Comparison of ENCODE assay signal across 22 mouse cellular contexts in the genomic region with DNA sequence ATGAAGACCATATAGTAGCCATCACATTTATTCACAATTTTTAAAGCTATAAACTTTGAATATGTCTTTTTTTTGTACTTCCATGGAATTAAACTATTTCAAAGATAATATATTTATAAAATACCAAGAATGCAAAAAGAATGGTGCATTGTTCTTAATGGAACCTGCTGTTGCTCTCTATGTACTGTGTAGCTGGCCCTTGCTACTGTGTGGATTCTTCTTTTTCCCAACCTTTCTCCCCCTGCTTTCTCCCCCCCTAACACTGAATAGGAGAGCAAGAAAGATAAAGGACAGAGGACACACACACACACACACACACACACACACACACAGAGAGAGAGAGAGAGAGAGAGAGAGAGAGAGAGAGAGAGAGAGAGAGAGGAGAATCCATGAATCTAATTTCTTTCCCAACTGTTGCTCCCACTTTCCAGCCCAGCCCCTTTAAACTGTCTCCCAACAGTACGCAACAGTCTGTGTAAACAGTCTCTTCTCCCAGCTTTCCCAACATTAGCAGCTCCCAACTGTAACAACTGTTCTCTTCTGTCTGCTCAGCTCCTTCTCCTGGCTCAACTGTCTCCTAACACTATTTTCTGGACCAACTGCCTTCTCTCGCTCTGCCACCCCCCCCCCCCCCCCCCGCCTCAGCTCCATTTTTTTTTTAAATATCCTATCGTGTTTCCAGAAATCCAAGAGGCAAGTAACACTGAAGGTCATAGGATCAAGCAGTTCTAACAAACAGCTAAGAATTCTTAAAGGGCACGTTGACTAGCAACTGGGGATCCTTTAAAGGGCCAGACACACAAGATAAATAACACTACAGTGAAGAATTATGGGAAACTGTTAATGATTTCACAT. TPM values are rescaled to one million over a fixed set of nuclear protein-coding genes. Genes with fewer than 3 reads are reported as not detected.
DNase-seq lines count a peak whose midpoint lies in the region; ATAC-seq and TF ChIP-seq lines count a peak whose summit lies in the region.
"Had no signal": no experiment of that assay in that cellular context is flagged by ENCODE, and none has a peak within 500 bp of the region (broad histone marks: within the 10 kb centered on the region; RNA-seq: fewer than 3 reads in every experiment).

No protein-coding gene starts in this region.

- H3K9me3 ChIP-seq in midbrain, embryonic 11.5 days (ENCODE audit: control insufficient read depth, low read length): no peaks in the 10 kb centered on the region
- no peaks in the 10 kb centered on the region for H3K9me3 ChIP-seq in midbrain, embryonic 15.5 days
- H3K9me3 ChIP-seq in liver, embryonic 16.5 days (replicated peaks; ENCODE audit: control insufficient read depth, low read length): no peaks in the 10 kb centered on the region
- H3K9me3 ChIP-seq: forebrain, embryonic 13.5 days; heart, embryonic 13.5 days; midbrain, embryonic 12.5 days; neural tube, embryonic 15.5 days had no signal

- DNase-seq in gastrocnemius, adult 2 months: no peak
- no peak for DNase-seq in gastrocnemius, postnatal 25 days
- DNase-seq in midbrain, embryonic 11.5 days (ENCODE audit: low spot score, missing footprints): peak; percentile 71
- peak; percentile 46 for DNase-seq in lung, postnatal 36 days
- no peak for DNase-seq in right cerebral cortex, adult 18-20 months
- DNase-seq in right cerebral cortex, postnatal 14 days: no peak
- DNase-seq: adrenal gland, adult 8-10 months; cerebellum, adult 11-12 months; heart, postnatal 36 days; left cerebral cortex, postnatal 4 days had no signal

- intact Hi-C loops in gastrocnemius, adult 2 months (cut with DNase I): no loop called here

- peaks cover 7% of the 10 kb centered on the region; the same call in 1 of the 2 replicates for H3K36me3 ChIP-seq in midbrain, embryonic 11.5 days (ENCODE audit: control insufficient read depth, insufficient read depth, low read length)
- H3K36me3 ChIP-seq in midbrain, embryonic 15.5 days (replicated peaks): peaks cover 17% of the 10 kb centered on the region; the same call in 1 of the 2 replicates
- H3K36me3 ChIP-seq in liver, embryonic 16.5 days (ENCODE audit: control insufficient read depth, insufficient read depth): peaks cover 33% of the 10 kb centered on the region

- TF ChIP-seq CTCF in gastrocnemius, adult 2 months (IDR thresholded peaks at IDR 0.05): no peak

- H3K9ac ChIP-seq in midbrain, embryonic 11.5 days (ENCODE audit: low read length): no peak overlapping the region
- no peak overlapping the region for H3K9ac ChIP-seq in midbrain, embryonic 15.5 days
- no peak overlapping the region for H3K9ac ChIP-seq in liver, embryonic 16.5 days (ENCODE audit: low read depth, low read length)
- H3K9ac ChIP-seq: forebrain, embryonic 13.5 days; heart, embryonic 13.5 days; midbrain, embryonic 12.5 days; neural tube, embryonic 15.5 days had no signal

- H3K4me2 ChIP-seq in midbrain, embryonic 11.5 days: no peak overlapping the region
- H3K4me2 ChIP-seq in midbrain, embryonic 15.5 days: no peak overlapping the region
- no peak overlapping the region for H3K4me2 ChIP-seq in liver, embryonic 16.5 days (ENCODE audit: low read depth, low read length)
- H3K4me2 ChIP-seq: forebrain, embryonic 13.5 days; heart, embryonic 13.5 days; midbrain, embryonic 12.5 days; neural tube, embryonic 15.5 days had no signal

- H3K27ac ChIP-seq in gastrocnemius, adult 2 months: peak overlapping the region; percentile 89
- no peak overlapping the region for H3K27ac ChIP-seq in midbrain, embryonic 11.5 days (ENCODE audit: low read depth, low read length)
- no peak overlapping the region for H3K27ac ChIP-seq in midbrain, embryonic 15.5 days
- H3K27ac ChIP-seq in liver, embryonic 16.5 days (ENCODE audit: low read length): peak overlapping the region; percentile 63; the same call in 1 of the 2 replicates
- H3K27ac ChIP-seq: forebrain, embryonic 13.5 days; heart, embryonic 13.5 days; hindbrain, postnatal 0 days; midbrain, embryonic 12.5 days; neural tube, embryonic 15.5 days had no signal

- 56% methylated on average over 5 of the region's 5 CpGs for WGBS in midbrain, embryonic 11.5 days
- 65% methylated on average over 4 of the region's 5 CpGs for WGBS in midbrain, embryonic 15.5 days
- 69% methylated on average over 5 of the region's 5 CpGs for WGBS in liver, embryonic 16.5 days (ENCODE audit: insufficient replicate concordance)

- no peaks in the 10 kb centered on the region for H3K4me1 ChIP-seq in midbrain, embryonic 11.5 days (ENCODE audit: control insufficient read depth, insufficient read depth, low read length)
- no peaks in the 10 kb centered on the region for H3K4me1 ChIP-seq in midbrain, embryonic 15.5 days
- peaks cover 17% of the 10 kb centered on the region for H3K4me1 ChIP-seq in liver, embryonic 16.5 days (ENCODE audit: control insufficient read depth, low read depth, low read length)
- H3K4me1 ChIP-seq: forebrain, embryonic 13.5 days; midbrain, embryonic 12.5 days; neural tube, embryonic 15.5 days had no signal

- H3K4me3 ChIP-seq in gastrocnemius, adult 2 months: peak overlapping the region; percentile 43
- H3K4me3 ChIP-seq in midbrain, embryonic 11.5 days (ENCODE audit: low read depth, low read length): no peak overlapping the region
- no peak overlapping the region for H3K4me3 ChIP-seq in midbrain, embryonic 15.5 days
- no peak overlapping the region for H3K4me3 ChIP-seq in liver, embryonic 16.5 days (ENCODE audit: low read depth, low read length)
- H3K4me3 ChIP-seq: forebrain, embryonic 13.5 days; heart, embryonic 13.5 days; midbrain, embryonic 12.5 days; neural tube, embryonic 15.5 days had no signal

- ATAC-seq in midbrain, embryonic 11.5 days (ENCODE audit: low FRiP score): no peak
- ATAC-seq in midbrain, embryonic 15.5 days (replicated peaks): no peak
- no peak; the same call in 1 of the 2 replicates for ATAC-seq in liver, embryonic 16.5 days (ENCODE audit: low read depth)
- ATAC-seq: forebrain, embryonic 13.5 days; hindbrain, postnatal 0 days had no signal

- H3K27me3 ChIP-seq in midbrain, embryonic 11.5 days (ENCODE audit: control insufficient read depth, insufficient read depth, low read length): no peaks in the 10 kb centered on the region
- H3K27me3 ChIP-seq in midbrain, embryonic 15.5 days (replicated peaks): no peaks in the 10 kb centered on the region
- H3K27me3 ChIP-seq in liver, embryonic 16.5 days (ENCODE audit: control insufficient read depth, insufficient read depth, low read depth, low read length): no peaks in the 10 kb centered on the region
- H3K27me3 ChIP-seq: CH12.LX; forebrain, embryonic 13.5 days; heart, embryonic 13.5 days; midbrain, embryonic 12.5 days; neural tube, embryonic 15.5 days had no signal

RNA-seq across cellular contexts. Expression of a gene that starts 15.7 kb away (rescaled TPM):
- total RNA-seq in gastrocnemius, adult 2 months (2021): not detected
- total RNA-seq in gastrocnemius, postnatal 25 days (2021): not detected
- polyA plus RNA-seq in midbrain, embryonic 11.5 days (2014; fragmentation: Nextera tagmentation; extraction: Ambion mirVana): 1.1 and 1.5 TPM in 2 replicates
- 3.7 and 3.8 TPM in 2 replicates for polyA plus RNA-seq in midbrain, embryonic 15.5 days (2015; fragmentation: Nextera tagmentation; extraction: Ambion mirVana)
- 1.1 and 1.8 TPM in 2 replicates for polyA plus RNA-seq in liver, embryonic 16.5 days (2015; fragmentation: Nextera tagmentation; extraction: Ambion mirVana)
- total RNA-seq: adrenal gland, adult 8-10 months; heart, postnatal 36 days; hindbrain, postnatal 0 days; left cerebral cortex, postnatal 4 days had no signal
- polyA plus RNA-seq: small intestine, adult 2 months had no signal

RNA-seq across cellular contexts. Expression of a gene that starts 16.3 kb away (rescaled TPM):
- 10 to 100 TPM; 47.5 to 53.9 TPM for total RNA-seq in gastrocnemius, adult 2 months (2021)
- total RNA-seq in gastrocnemius, postnatal 25 days (2021): 10 to 100 TPM; 41.2 to 44.7 TPM
- polyA plus RNA-seq in midbrain, embryonic 11.5 days (2014; fragmentation: Nextera tagmentation; extraction: Ambion mirVana): 60.1 and 72.8 TPM in 2 replicates
- polyA plus RNA-seq in midbrain, embryonic 15.5 days (2015; fragmentation: Nextera tagmentation; extraction: Ambion mirVana): 73.4 and 76.2 TPM in 2 replicates
- 46.9 and 53.9 TPM in 2 replicates for polyA plus RNA-seq in liver, embryonic 16.5 days (2015; fragmentation: Nextera tagmentation; extraction: Ambion mirVana)

RNA-seq across cellular contexts. Expression of a gene that starts 21.8 kb away (rescaled TPM):
- under 1 TPM; 0.36 to 0.38 TPM for total RNA-seq in gastrocnemius, adult 2 months (2021)
- under 1 TPM; 0.33 to 0.59 TPM for total RNA-seq in gastrocnemius, postnatal 25 days (2021)
- polyA plus RNA-seq in midbrain, embryonic 11.5 days (2014; fragmentation: Nextera tagmentation; extraction: Ambion mirVana): not detected in 2 replicates
- not detected in 2 replicates for polyA plus RNA-seq in midbrain, embryonic 15.5 days (2015; fragmentation: Nextera tagmentation; extraction: Ambion mirVana)
- 0.05 and 0.21 TPM in 2 replicates for polyA plus RNA-seq in liver, embryonic 16.5 days (2015; fragmentation: Nextera tagmentation; extraction: Ambion mirVana)
- total RNA-seq: CH12.LX; common myeloid progenitor, adult 5-6 weeks; hindbrain, postnatal 0 days had no signal
- polyA plus RNA-seq: forebrain, embryonic 13.5 days; heart, embryonic 13.5 days; hindbrain, postnatal 0 days; midbrain, embryonic 12.5 days; neural tube, embryonic 15.5 days had no signal

RNA-seq across cellular contexts. Expression of a gene that starts 24.5 kb away (rescaled TPM):
- not detected for total RNA-seq in gastrocnemius, adult 2 months (2021)
- not detected for total RNA-seq in gastrocnemius, postnatal 25 days (2021)
- not detected in 2 replicates for polyA plus RNA-seq in midbrain, embryonic 11.5 days (2014; fragmentation: Nextera tagmentation; extraction: Ambion mirVana)
- not detected in 2 replicates for polyA plus RNA-seq in midbrain, embryonic 15.5 days (2015; fragmentation: Nextera tagmentation; extraction: Ambion mirVana)
- polyA plus RNA-seq in liver, embryonic 16.5 days (2015; fragmentation: Nextera tagmentation; extraction: Ambion mirVana): not detected in 2 replicates
- total RNA-seq: adrenal gland, adult 8-10 months; CH12.LX; common myeloid progenitor, adult 5-6 weeks; heart, postnatal 36 days; hindbrain, postnatal 0 days; left cerebral cortex, postnatal 4 days had no signal
- polyA plus RNA-seq: brain, embryonic 14.5 days; forebrain, embryonic 13.5 days; gonadal fat pad, adult 2 months; heart, embryonic 13.5 days; hindbrain, postnatal 0 days; midbrain, embryonic 12.5 days; neural tube, embryonic 15.5 days; small intestine, adult 2 months had no signal

RNA-seq across cellular contexts. Expression of a gene that starts 25.8 kb away (rescaled TPM):
- 1 to 10 TPM; 1.7 to 4.2 TPM for total RNA-seq in gastrocnemius, adult 2 months (2021)
- total RNA-seq in gastrocnemius, postnatal 25 days (2021): 1 to 10 TPM; 2.6 to 3.6 TPM
- 1.9 and 5.6 TPM in 2 replicates for polyA plus RNA-seq in midbrain, embryonic 11.5 days (2014; fragmentation: Nextera tagmentation; extraction: Ambion mirVana)
- 0.92 and 1.2 TPM in 2 replicates for polyA plus RNA-seq in midbrain, embryonic 15.5 days (2015; fragmentation: Nextera tagmentation; extraction: Ambion mirVana)
- 9.7 and 11.0 TPM in 2 replicates for polyA plus RNA-seq in liver, embryonic 16.5 days (2015; fragmentation: Nextera tagmentation; extraction: Ambion mirVana)
- total RNA-seq: hindbrain, postnatal 0 days had no signal

Comparison
In these comparisons a context has a peak if more than half of its experiments do, and no peak if none do; other contexts are left out.
1. DNase-seq: peak in midbrain, embryonic 11.5 days (single experiment) and lung, postnatal 36 days (single experiment); none in gastrocnemius, adult 2 months (single experiment), gastrocnemius, postnatal 25 days (single experiment), right cerebral cortex, adult 18-20 months (single experiment) and right cerebral cortex, postnatal 14 days (single experiment).
2. H3K27ac ChIP-seq: peak in gastrocnemius, adult 2 months (single experiment) and liver, embryonic 16.5 days (single experiment); none in midbrain, embryonic 11.5 days (single experiment) and midbrain, embryonic 15.5 days (single experiment).